Mouse (Mus musculus): ENCODE measurements around the gene Fcho1. TPM values are rescaled to one million over a fixed set of nuclear protein-coding genes. Genes with fewer than 3 reads are reported as not detected.

Fcho1 gene
- polyA plus RNA-seq, 1 experiment from 2014 or later = 12.3 TPM

Other genes starting within 250 kb of the Fcho1 start
- gene Ano8, start 239.8 kb downstream of the Fcho1 start, polyA plus RNA-seq (2014; fragmentation: Nextera tagmentation; extraction: Ambion mirVana) = 5.6 and 6.3 TPM in 2 replicates
- 6.0 and 8.4 TPM in 2 replicates for gene Gtpbp3, start 237.6 kb downstream of the Fcho1 start, polyA plus RNA-seq (2014; fragmentation: Nextera tagmentation; extraction: Ambion mirVana)
- 49.5 and 53.0 TPM in 2 replicates for gene Plvap, start 214.0 kb downstream of the Fcho1 start, polyA plus RNA-seq (2014; fragmentation: Nextera tagmentation; extraction: Ambion mirVana)
- gene Ccdc194, start 200.0 kb downstream of the Fcho1 start, polyA plus RNA-seq (2014; fragmentation: Nextera tagmentation; extraction: Ambion mirVana) = 0.16 TPM in 1 of 2 replicates, not detected in the other
- 3.7 and 4.9 TPM in 2 replicates for gene Bst2, start 188.3 kb downstream of the Fcho1 start, polyA plus RNA-seq (2014; fragmentation: Nextera tagmentation; extraction: Ambion mirVana)
- 64.7 and 69.8 TPM in 2 replicates for gene Mvb12a, start 182.8 kb downstream of the Fcho1 start, polyA plus RNA-seq (2014; fragmentation: Nextera tagmentation; extraction: Ambion mirVana)
- gene Tmem221, start 166.8 kb downstream of the Fcho1 start, polyA plus RNA-seq (2014; fragmentation: Nextera tagmentation; extraction: Ambion mirVana) = 0.24 TPM in 1 of 2 replicates, not detected in the other
- not detected in 2 replicates for gene Nxnl1, start 159.1 kb downstream of the Fcho1 start, polyA plus RNA-seq (2014; fragmentation: Nextera tagmentation; extraction: Ambion mirVana)
- gene Slc27a1, start 156.8 kb downstream of the Fcho1 start, polyA plus RNA-seq (2014; fragmentation: Nextera tagmentation; extraction: Ambion mirVana) = 10.5 and 12.7 TPM in 2 replicates
- gene Pgls, start 133.5 kb downstream of the Fcho1 start, polyA plus RNA-seq (2014; fragmentation: Nextera tagmentation; extraction: Ambion mirVana) = 212 and 216 TPM in 2 replicates
- gene Fam129c, start 128.1 kb downstream of the Fcho1 start, polyA plus RNA-seq (2014; fragmentation: Nextera tagmentation; extraction: Ambion mirVana) = 3.6 and 4.2 TPM in 2 replicates
- gene Colgalt1, start 114.7 kb downstream of the Fcho1 start, polyA plus RNA-seq (2014; fragmentation: Nextera tagmentation; extraction: Ambion mirVana) = 54.5 and 57.4 TPM in 2 replicates
- gene Unc13a, start 54.0 kb downstream of the Fcho1 start, polyA plus RNA-seq (2014; fragmentation: Nextera tagmentation; extraction: Ambion mirVana) = 6.5 and 7.7 TPM in 2 replicates
- gene Jak3, start 49.4 kb downstream of the Fcho1 start, polyA plus RNA-seq (2014; fragmentation: Nextera tagmentation; extraction: Ambion mirVana) = 1.6 and 2.0 TPM in 2 replicates
- gene Insl3, start 36.5 kb downstream of the Fcho1 start, polyA plus RNA-seq (2014; fragmentation: Nextera tagmentation; extraction: Ambion mirVana) = not detected in 2 replicates
- gene B3gnt3, start 23.9 kb downstream of the Fcho1 start, polyA plus RNA-seq (2014; fragmentation: Nextera tagmentation; extraction: Ambion mirVana) = 0.33 and 0.59 TPM in 2 replicates
- 6.6 and 6.7 TPM in 2 replicates for gene Zfp709, start 156.3 kb upstream of the Fcho1 start, polyA plus RNA-seq (2014; fragmentation: Nextera tagmentation; extraction: Ambion mirVana)
- 7.2 and 8.1 TPM in 2 replicates for gene Zfp882, start 182.9 kb upstream of the Fcho1 start, polyA plus RNA-seq (2014; fragmentation: Nextera tagmentation; extraction: Ambion mirVana)
- 35.5 and 36.4 TPM in 2 replicates for gene Zfp617, start 182.9 kb upstream of the Fcho1 start, polyA plus RNA-seq (2014; fragmentation: Nextera tagmentation; extraction: Ambion mirVana)
- gene Zfp961, start 225.3 kb upstream of the Fcho1 start, polyA plus RNA-seq (2014; fragmentation: Nextera tagmentation; extraction: Ambion mirVana) = 22.9 and 23.9 TPM in 2 replicates

All from neural tube, embryonic 11.5 days (tissue).